Mouse (Mus musculus): ENCODE results near the gene Mbip.

The Mbip gene

DNA sequence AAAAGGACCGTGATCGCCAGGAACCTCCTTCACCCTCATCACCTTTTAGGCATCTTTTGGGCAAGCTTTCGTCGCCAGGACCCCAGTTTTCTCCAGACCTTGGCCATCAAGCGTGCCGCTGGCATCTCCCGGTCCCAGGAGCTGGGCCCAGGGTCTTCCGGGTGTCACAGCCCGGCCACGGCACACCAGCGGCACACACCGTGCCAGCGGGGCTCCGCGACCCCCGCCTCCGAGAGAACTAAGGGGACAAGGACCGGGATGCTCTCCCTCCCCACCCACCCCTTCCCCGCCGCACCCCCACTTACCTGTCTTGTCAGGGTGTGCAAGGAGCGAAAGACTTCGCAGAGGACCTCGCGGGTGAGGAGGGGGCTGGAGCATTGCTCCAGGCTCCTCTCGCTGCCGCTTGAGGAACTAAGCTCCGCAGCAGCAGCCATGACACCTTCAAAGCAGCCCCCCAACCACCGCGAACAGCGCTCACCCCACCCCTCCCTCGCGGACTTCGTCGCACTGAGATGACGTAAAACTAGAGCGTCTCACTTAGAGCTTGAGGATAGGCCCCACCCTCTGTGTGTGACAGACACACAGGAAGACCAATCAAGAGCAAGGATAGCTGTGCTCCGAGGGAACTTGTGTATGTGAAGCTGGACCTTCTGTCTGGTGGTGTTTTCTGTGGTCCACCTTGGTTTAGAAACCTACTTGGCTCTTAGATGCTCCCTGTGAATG lies at the start of gene Mbip:
Mbip (minus strand) TSS at position 528 of the 723 bp plus-strand sequence.
- peak; percentile 97 for DNase-seq (ENCODE audit: low spot score in 2 of 2)

DNA sequence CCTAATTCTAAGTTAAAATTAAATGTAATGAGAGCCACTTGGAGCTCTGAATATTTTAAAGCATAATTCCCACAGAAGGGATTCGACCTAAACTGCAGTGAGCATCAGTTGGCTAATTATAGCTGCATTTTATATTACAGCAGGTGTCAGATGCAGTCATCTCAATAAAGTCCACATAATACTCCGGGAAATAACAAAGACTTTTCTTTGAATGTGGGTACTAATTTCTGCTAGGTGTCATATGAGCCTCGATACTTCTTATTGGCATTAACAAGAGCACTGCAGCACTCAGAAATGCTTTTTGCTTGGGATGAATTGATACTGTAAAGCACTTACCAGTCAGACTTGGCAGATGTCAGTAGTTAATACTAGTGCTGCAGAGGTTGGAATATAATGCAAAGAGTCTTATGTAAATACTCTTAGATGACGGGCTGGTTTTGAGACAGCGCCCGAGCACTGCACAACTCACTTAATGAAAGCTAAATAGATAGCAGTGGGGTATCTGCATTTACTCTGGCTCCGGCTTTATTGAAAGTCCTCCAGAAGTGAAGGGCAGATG lies 42.0 kb upstream of the Mbip start:
- no peak for DNase-seq (ENCODE audit: low spot score in 2 of 2)

DNA sequence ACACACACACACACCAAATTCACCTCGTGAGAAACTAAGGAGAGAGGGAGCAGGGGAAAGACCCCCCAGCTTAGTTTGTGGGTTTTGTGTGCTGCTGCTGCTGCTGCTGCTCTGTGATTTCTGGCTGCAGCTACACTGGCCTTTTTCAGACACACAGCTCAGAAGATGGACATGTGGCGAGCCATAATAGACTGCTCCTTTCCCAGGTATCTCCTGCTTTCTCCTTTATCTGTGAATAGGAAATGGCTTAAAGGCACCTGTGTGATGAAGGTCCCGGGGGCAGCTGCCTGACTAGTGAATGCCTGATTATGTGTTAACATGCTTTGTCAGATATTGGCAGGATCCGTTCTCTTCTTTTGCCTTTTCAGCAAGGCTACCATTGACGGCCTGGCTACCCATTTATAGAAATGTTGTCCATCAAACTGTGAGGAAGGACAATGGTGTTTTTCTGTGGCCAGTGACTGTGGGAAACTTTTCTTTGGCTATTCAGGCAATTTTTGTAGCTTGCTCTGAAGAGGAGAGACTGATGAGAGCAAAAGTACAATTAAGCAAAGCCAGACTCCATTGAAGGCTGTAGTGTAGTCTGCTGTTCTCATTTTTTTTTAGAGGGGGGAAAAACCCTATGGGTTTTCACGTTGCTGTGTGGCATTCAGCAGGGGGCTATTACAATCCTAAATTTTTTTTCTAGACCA lies 41.4 kb upstream of the Mbip start:
- DNase-seq (ENCODE audit: low spot score in 2 of 2), result no peak

DNA sequence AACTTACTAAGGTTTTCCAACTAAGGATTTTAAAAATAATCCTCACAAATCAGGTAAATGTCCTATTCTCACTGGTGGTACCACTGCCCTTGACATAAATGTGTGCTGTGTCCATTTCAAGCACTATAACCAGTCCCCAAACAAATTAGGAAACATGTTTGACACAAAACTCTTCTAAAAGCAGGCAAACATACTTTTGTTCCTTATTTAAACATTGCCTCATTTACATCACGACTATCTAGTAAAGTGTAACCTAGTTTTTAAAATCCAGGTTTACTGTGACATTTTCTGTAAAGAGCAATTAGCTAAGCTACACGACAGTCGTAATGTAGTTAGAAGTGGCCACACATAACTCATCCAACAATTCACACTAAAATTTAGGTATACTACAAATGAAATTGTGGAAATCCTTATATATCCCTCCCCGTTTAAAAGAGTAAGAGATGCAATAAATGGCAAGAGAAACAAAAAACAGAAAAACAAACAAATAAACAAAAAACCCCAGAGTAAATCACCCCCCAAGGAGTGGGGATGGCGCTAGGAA lies 851 bp downstream of the Mbip start:
- no peak for DNase-seq (ENCODE audit: low spot score in 2 of 2)

DNA sequence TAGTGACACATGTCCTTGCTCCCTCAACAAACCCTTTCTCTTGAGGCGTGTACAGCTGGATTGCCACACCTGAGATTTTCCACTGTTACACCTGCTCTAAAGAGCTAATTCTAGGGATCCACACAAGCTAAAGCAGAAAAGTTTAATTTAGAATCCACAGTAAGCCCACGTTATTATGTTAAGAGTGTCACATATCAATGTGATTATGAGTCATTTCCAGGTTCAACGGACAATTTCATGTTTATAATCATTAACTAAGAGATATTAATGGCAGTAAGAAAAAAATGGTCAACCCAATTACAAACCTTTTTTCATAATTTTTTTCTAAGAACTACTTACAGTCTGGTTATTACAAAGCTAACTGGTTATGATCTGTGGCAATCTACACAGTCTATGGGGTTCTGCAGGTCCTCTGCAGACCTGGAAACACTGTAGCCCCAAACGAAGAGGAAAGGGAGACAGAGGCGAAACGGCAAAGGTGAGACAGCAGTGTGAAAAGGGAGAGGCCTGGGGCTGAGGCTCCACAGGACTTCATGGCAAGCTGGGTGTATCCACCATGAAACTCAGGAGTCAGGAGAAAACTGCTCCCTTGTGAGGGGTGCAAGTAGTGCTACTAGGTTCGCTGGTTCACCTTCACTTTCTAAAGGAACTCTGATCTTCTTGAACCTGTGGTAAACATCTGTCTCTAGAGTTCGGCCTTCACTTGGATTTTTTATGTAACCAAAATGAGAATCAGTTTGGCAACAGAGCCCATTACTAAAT lies 6.2 kb downstream of the Mbip start:
- DNase-seq (ENCODE audit: low spot score in 2 of 2), result no peak

DNA sequence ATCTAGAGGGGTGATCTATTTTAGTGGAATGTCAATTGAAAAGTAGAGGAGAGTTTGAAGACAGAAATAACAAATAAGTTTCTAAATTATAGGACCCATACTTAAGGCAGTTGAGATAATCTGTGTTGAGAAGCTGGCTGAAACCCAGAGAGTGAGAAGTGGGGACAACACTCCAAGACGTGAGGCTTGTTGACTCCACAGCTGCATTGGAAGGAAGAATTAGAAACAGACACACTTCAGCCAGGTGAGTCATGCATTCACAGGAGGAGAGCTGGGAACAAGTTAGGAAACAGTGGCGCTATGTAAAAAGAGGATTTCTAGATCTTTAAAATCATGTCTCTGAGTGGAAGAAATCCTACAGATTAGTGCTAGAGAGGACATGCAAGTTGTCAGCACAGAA lies 12.2 kb downstream of the Mbip start:
- DNase-seq (ENCODE audit: low spot score in 2 of 2), result no peak

DNA sequence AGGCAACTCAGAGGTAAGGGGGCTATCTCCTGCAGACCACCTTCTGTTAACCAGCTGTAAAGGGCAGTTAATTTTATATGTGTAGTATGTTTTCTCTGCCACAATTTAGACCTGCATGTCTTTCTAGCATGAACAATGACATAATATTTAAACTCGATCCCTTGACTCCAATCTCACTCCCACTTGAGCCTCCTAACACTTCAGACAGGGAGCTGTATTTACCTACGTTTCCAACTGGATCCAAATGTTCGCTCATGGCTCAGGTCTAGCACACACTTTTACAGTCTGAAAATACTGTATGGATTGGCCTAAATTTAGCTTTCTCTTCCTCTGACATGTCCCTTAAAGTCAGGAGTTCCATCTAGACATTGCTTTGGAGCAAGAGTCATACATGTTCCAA lies 13.2 kb downstream of the Mbip start:
- DNase-seq (ENCODE audit: low spot score in 2 of 2), result no peak

DNA sequence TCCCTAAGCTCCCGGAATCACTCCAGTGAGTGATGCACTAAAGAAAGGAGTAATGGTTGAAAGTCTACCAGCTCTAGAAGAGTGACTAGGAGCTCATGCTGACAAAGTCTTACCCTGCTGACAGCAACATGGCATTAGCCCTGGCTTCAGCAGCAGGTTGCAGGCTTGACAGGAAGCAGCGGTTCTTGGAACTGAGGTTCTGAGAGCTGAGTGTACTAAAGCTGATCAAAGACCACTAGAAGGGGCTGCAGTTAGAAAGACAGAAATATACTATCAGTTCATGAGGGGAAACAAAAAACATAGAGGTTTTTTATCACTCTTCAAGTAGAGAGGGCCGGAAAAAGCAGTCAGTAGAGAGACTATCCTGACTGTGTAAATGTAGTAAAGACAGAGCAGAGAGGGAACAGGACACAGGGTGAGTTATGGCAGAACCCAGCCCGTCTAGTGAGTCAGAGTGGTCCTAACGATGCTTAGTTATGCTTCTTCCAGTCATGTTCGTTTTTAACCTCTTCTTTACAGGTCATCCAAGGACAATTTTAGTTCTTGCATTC lies 18.2 kb downstream of the Mbip start:
- DNase-seq (ENCODE audit: low spot score in 2 of 2), result no peak

DNA sequence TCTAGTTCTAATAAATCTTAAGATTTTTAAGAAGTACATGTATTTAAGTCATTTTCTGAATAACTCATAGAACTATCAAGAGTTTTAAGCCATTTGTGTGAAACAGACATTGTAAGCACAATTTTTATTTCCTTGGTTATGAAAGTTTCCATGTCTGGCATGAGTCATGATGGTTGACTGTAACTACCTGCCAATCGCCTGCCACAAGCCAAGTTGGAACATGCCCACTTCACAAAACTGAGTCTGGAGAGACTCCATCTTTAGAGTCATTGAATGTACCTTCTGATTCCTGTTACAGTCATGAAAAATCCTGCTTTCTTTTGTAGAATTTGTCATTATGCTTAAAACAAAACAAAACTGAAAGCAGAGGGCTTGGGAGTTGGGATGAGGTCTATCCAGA lies 19.8 kb downstream of the Mbip start:
- no peak for DNase-seq (ENCODE audit: low spot score in 2 of 2)

DNA sequence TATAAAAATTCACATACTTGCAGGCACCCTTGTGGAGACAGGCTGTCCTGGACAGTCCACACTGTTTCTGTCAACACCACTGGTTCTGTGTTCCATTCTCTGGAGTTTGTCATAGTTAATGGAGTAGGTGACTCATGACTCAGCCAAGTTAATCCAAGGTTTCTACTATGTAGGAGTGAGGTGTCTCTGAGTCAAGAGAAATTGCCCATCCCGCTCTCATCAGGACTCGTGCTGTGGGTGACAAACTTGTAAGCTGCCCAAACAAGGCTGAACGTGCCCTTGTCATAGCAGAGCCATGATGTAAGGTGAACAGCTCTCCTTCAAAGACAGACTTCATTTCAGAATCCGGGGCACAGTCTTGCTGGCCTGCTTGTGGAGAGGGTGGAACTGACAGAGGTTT lies 26.8 kb downstream of the Mbip start:
- no peak for DNase-seq (ENCODE audit: low spot score in 2 of 2)

DNA sequence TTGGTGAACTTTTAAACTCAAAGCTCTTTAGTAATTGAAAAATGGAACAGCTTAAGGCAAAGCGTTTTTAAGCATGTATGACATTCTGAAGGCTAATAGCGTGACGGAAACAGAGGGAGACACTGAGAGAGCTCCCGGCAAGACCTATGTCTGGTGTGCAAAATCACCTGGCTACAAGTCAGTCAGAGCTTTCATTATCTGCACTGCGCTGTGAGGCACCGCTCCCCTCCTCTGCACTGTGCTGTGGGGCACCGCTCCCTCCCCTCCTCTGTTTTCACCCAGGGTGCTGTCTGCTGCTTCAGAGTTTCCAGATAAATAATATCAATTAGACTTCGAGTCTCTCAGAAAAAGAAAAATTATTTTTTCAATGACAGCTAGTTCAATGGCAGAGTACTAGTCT lies 27.6 kb downstream of the Mbip start:
- DNase-seq (ENCODE audit: low spot score in 2 of 2), result no peak

DNA sequence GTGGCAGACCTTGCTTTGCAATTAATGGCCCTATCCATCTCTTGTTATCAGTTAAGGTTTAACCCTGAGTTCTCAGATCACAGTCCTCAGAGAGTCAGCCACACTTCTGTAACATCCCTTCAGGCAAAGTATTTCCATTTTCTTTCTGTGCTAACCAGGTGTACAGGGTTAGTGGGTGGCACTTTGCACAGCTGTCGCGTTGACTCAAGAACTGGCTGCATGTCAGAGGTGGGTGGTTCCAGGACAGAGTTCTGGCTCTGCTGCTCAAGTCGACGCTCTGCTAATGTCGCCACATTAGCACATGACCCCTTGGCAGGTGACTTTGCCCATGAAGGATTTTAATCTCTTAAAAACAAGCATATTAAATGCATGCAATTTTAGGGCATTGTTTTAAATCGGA lies 39.9 kb downstream of the Mbip start:
- no peak for DNase-seq (ENCODE audit: low spot score in 2 of 2)

DNA sequence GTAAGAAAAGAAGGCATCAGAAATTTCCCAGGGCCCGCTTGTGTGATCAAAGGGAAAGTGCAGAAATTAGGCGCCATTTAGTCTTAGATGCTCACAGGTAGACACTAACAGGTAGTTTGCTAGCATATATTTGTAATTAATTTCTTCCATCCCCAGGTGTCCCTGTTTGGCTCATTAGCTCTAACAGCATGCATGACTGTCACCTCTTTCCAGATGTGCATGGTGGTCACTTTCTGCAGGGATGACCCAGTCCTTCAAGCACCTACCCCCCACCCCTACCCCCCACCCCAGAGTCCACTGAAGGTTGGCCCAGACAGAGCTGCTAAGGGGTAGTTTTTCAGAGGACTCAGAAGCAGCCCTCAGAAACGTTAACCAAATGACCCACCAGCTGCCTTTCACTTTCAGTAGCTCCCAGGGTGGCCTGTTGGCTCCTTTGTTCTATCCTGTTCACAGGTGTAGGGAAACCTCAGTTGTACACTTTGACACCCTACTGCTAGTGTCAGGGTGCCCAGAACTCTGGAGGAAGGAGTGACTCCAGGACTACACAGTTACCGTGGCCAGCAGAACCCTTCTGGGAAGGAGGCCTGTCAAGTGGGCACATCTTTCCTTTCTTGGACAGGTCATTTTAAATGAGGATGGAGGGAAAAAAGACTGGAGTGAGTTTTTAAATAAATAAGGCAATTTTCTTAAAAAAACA lies 43.2 kb downstream of the Mbip start:
- DNase-seq (ENCODE audit: low spot score in 2 of 2), result no peak

DNA sequence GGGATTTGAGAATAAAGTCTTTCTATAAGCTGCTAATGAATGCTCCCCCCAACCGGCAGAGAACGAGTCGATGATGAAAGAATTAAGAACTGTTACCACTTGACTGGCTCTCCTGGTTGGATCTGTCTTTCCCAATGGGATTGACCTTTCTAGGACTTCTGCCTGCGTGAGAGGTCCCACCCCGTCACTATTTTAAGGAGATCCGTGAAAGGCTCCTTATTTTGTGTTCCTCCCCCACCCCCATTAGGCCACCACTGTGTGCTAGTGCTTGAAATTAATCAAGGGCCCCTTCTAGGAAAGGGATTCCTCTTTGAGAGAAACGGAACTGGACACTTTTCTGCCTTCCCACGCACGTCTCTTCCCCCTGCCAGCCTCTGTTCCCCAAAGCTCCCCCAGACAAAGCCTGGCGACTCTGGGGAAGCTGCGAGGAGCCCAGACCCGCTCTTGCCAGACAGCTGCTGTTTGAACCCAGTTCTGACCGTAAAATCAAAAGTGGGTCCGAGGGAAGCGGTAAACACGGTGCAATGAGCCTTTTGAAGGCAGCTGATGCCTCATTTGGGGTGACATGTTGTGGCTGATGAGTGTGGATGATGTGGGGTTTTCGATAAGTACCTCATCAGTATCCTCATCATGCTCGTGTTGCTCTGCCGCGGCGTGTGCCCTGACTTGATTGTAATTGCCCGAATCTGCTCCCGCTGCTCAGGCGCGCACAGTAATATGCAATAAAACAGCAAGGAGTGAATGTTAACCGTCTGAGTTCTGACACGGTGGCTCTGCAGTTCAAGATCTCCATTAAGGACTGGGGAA lies 44.0 kb downstream of the Mbip start:
- no peak for DNase-seq (ENCODE audit: low spot score in 2 of 2)

DNA sequence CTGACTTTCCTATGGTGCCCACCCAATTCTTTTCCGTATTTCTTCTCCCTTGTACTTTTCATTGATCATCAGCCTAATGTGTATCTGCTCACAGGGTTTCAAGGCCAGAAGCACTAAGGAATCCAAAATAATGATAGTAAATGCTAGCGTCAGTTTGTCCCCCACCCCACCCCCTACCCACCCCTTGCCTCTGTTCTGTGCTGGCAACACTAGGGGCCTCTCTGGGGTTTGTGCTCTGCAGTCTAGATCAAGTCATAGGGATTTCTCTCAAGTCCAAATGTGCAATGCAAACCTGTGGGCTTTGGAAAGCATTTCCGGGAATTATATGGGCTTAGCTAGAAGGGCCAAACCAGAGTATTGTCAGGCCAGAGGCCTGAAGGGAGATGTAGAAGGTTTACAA lies 46.1 kb downstream of the Mbip start:
- DNase-seq (ENCODE audit: low spot score in 2 of 2), result no peak

DNA sequence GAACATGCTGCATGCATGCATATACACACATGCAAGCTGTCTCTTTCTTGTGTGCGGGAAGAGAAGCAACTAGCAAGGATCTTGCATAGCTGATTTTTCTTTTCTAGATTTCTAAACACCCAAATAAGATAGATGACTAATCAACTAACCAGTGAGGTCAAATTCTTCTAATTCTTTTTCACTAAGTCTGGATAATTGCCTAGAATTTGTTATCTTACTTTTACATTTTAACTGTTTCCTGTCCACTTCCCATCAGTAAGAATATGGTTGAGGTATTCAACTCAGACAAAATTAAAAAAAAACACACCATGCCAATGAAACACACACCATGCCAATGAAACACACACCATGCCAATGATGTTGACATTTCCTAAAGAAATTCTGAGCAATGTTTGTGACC lies 46.8 kb downstream of the Mbip start:
- DNase-seq (ENCODE audit: low spot score in 2 of 2), result no peak

DNA sequence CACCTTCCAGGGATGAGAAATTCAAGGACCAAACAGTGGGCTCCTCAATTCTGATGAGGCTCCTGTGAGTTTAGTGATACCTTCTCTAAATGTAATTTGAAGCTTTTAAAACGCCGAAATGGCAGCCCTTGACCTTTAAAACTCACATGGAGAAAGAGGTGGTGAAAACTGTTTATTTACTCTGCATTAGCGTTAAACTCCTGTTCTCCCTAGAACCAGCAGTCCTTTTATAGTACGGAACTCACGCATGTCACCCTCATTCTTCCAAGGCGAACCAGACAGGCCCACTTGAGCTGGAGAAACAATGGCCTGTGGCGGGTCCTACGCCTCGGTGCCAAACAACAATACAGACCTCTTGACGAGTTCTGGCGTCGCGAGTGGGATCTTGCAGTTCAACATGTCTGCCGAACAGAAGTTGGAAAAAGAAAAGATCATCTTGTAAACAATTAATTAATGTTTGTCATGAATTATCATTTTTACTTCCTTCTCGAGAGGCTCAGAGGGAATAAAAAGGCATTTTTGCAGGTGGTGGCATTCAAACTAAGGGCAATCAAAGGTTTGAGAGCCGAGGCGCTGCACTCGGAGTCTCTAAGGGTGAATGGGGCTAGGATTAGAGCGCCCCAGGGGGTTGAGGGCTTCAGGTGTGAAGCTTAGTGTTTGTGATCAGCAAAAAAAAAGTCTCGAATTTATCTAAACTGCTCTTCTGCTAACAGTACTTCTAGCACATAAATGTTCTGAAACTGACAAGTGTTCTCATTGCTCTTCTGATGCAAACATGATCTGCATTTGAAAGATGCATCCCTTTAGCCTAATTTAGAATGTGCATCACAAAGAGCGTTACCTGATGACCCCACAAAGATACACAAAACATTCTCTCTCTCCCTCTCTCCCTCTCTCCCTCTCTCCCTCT lies 47.5 kb downstream of the Mbip start:
- no peak for DNase-seq (ENCODE audit: low spot score in 2 of 2)

DNA sequence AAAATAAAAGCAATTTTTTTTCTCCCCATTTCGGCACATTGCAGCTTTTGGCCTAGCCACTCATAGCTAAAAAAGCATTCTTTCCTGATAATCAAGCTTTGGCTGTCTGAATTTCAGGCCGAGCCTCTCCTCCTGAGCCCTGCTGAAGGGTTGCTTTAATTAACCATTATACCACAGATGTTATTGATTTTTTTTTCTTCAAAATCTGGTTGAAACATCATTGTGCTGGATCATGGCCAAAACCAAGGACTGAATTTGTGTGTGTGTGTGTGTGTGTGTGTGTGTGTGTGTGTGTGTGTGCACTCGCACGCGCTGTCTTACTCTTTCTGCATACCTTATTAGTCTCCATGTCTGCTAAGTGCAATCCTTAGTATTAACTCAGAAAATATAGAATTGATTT lies 48.6 kb downstream of the Mbip start:
- no peak for DNase-seq (ENCODE audit: low spot score in 2 of 2)

DNA sequence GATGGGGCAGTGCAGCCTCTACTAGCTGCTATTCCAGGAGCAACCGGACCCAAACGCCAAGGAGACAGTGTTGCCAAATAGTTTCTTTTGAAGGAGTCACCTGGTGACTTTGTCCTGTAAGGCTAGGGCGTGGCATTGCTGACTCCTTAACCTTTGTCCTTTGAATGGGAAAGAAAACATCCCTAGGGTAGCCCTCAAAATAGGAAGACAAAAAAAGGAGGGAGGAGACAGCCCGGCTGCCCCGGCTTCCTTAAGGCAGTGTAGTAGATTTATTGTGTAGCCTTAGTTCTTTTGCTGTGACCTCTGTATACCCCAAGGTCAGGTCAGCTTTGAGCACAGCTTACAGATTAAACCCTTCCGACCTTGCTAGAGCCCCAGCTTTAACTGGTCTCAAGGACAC lies 49.2 kb downstream of the Mbip start:
- no peak for DNase-seq (ENCODE audit: low spot score in 2 of 2)

DNA sequence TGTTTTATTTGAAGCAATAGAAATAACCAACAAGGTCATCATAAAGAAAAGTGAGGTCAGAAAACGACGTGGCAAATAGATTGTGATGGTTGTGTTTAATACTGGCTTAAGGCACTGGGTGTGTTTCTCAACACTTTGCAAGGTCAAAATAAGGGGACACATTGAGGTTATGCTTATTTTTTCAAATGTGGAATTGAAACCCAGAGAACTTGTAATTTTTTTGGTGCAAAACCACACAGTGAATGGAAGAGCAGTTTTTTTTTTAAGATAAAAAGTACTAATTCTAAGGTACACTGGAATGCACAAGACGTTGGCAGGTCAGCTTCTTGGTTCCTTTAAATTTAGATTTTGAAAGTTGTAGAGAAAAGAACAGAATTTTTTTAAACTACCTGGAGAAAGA lies 50.5 kb downstream of the Mbip start:
- DNase-seq (ENCODE audit: low spot score in 2 of 2), result no peak

Measured in natural killer cell, adult 2 months (primary cell).